Mouse (Mus musculus) heart, postnatal 0 days (tissue): Measurements from ENCODE around the gene Rsf1.

Experiments used
- CTCF ChIP-seq: IDR thresholded peaks from 2 replicates; pipeline ENCODE4 v1.5.1; 2016; ENCODE audit warnings: antibody characterized with exemption, control low read depth, low read depth
- EP300 ChIP-seq: IDR thresholded peaks from 2 replicates; pipeline ENCODE4 v1.6.1; 2016; ENCODE audit warnings: antibody characterized with exemption, low read depth

GRCm38 (mm10) chr7:97550673-97551072 is 29.0 kb upstream of the Rsf1 start:
- no peak for TF ChIP-seq CTCF
- no peak for TF ChIP-seq EP300
